Mouse (Mus musculus) retina, postnatal 7 days (tissue): Measurements from ENCODE around the gene Isy1.

Experiments
- DNase-seq: peaks from one replicate; pipeline ENCODE4 v3.0.0-alpha.2; 2012; ENCODE audit warnings: low read depth, low spot score

The Isy1 gene

DNA sequence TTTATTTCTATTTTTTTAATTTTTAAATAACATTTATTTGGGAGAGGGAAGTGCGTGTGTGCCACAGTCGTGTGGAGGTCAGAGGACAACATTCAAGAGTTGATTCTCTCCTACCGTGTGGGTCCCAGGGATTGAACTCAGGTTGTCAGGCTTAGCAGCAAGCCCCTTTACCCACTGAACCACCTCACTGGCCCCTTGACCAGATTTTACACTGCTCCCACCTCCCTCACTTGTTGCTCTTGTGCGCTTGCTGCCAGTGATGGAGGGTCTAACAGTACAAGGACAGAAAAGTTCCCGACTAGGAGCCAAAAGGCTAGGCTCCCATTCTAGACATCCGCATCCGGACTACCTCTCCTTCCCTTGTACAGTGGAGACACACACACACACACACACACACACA lies 33.1 kb downstream of the Isy1 start:
- no peak for DNase-seq

- no peak for DNase-seq
These were observed 33.7 kb downstream of the Isy1 start for GRCm38 (mm10) chr6:87804886-87805285.

GRCm38 (mm10) chr6:87804036-87804435 lies 34.6 kb downstream of the Isy1 start:
- no peak for DNase-seq

DNA sequence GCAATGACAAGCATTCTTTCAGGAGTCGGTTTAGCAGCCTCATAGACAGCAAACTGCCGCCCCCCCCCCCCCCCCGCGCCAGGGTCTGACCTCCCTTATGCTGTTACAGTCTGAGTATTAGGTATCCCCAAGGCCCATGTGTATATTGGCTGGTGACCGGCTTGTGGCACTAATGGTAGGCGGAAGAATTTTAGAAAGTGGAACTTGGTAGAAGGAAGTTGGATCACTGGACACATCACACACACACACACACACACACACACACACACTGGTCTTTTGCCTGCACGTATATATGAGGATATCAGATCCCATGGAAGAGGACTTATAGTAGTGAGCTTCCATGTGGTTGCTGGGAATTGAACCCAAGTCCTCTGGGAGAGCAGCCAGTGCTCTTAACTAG lies 36.1 kb downstream of the Isy1 start:
- no peak for DNase-seq

DNA sequence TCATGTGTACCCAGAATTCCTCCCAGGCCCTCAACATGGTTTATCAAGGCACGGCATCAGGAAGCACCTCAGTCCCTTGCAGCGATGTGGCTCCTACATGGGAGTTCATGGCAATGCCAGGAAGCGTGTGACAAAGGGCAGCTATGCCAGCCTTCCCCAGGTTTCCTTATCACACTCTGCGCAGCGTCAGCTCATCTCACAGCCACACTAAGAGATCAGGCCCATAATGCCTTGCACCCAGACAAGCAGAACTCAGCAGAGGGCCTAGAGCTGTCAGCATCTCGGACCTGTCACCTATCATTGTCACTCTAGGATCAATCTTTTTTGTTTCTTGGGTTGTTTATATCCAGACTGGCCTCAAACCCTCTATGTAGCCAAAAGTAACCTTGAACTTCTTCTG lies 39.0 kb downstream of the Isy1 start:
- no peak for DNase-seq

DNA sequence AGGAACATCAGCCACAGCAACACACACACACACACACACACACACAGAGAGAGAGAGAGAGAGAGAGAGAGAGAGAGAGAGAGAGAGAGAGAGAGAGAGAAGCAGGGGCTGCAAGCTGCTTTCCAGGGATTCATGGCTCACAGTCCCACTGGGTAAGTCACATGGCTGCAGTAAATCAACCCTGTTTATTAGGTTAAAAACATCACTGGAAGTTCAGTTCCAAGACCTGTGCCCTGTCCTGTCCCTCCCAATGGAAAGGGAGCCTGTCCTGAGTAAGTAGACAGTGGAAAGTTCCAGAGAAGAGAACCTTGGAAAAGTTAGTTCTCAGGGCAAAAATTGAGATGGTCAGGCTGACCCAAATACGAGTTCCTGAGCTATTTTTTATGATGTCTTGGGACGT lies 41.3 kb downstream of the Isy1 start:
- DNase-seq: no peak

DNA sequence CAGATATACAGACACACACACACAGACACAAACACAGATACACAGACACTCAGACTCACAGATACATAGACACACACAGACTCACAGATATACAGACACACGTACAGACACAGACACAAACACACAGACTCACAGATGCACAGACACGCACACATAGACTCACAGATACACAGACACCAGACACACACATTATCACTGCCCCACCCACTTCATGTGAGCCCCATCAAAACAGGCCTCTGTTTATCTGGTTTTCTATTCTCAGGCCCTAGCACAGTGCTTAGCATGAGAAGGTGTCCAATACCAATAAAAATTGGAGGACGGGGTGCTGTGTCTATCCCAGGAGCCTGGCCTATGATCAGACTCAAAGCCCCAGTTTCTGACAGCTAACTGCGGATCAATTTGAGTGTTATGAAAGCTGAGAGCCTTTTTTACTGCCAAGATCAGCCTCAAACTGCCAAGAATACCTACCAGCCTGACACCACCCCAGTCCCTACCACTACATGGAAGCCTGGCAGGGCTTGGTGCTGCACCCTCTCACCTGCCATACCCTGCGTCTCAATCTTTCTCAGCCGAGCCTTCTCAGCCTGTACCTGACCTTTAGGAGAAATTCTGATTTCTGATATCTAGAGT lies 42.2 kb downstream of the Isy1 start:
- DNase-seq: no peak

DNA sequence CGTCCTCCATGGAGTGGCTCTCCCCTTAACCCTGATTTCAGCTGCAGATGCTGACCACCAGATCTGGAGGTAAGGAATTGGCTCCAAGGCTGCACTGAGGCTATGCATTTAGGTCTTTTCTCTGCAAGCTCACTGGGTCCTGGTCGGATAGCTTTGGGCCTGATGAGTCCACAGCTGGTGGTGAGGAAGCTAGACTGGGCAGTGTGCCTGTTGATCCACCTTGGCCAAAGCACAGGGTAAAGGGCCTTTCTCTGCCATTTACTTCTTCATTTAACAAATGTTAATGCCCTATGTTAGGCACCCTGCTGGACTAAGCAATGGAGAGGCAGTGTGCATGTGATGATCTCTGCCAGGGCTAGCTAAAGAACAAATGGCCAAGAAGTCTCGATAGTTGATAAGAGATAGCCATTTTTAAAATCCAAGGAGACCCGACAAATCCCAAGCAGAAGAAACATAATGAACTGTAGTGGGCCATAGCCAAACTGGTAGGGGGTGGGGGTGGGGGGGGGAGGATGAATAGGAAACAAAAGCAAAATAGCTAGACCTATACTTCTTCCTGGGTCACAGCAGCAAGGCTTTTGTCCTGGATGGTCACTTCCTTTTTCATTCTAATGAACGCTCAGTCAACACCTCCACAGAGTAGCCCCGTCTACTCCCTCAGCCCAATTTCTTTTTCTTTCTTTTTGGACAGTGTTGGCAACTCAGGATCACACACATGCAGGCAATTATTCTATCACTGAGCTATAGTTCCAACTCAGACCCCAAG lies 43.0 kb downstream of the Isy1 start:
- DNase-seq: no peak

- no peak for DNase-seq
These were observed 44.6 kb downstream of the Isy1 start for GRCm38 (mm10) chr6:87793821-87794510.

DNA sequence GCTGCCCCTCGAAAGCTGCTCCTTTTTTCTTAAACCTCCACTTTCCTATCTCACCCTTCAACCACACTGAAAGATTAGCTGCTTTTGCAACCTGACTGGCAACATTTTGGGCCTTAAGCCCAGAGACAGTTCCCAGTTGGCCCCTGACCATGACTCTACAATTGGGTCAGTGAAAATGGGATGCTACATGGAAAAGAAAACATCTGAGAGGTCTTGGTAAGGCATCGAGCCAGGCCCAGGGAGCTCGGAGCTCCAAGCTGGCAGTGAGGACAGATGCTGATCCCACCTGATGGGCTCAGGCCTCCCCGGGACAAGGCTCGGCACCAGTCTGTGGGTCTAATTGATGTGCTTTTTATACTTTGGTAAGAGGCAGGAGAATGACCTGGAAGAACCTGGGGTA lies 46.8 kb downstream of the Isy1 start:
- DNase-seq: no peak

DNA sequence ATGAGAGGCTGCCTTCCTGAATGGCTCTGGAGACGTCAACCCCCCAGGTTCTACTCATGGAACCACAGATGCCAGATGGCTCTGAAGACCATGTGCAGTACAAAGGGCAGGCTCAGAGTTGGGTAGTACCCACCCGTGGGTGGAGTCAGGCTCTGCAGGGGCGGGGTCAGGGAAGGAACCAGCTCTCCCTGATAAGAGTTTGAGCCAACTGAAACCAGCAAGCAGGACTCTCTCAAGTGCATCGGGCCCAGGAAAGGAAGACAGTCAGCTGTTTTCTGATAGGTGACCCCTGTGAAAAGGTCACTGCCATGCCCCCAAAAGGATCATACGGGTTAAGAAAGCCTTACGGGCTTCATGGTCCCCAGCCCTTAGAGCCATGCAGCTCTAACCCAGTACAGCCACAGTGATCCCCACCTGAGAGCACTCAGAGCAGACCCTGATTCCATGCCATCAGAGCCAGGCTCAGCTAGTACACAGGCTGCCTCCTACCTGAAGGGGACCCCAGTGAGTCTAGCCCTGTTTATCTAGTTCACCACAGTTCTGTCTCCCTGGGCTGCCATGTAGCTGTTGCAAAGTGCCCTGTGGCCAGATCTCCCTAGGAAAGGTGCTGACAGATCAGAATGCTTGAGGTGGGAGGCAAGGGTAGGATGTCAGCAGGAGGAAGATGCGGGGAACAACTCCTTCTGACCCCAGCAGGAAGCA lies 47.7 kb downstream of the Isy1 start:
- DNase-seq: no peak

- no peak for DNase-seq
These were observed 48.8 kb downstream of the Isy1 start for GRCm38 (mm10) chr6:87789791-87790190.

GRCm38 (mm10) chr6:87788896-87789587 lies 49.6 kb downstream of the Isy1 start:
- DNase-seq: peak; percentile 13

DNA sequence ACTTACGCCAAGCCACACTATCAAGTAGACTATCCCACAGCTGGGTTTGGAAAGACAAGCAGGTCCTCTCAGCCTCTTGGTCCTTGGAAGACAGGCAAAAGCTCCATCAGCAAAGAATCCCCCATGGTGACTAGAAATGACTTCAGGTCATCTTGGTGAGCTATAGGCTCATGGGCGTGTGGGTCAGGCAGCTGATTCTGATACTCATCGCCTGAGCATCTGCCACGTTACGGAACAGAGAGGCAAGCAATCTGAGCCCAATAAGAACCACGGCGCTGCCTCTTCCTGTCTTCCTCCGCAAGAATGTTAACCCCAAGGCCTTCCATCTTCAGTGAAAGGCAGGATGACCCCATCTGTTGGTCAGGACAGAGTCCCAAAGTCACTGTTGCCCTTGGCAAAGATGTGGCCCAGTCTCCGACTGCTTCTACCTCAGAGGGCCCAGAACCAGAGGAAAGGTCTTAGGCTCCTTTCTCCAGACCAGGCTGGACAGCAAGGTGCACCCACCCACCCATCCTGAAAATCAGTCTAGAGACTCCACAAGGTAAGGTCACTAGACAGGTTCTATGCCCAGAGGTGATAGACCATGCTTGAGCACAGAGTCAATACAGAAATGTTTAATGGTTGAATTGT lies 50.2 kb downstream of the Isy1 start:
- no peak for DNase-seq

GRCm38 (mm10) chr6:87787108-87787890 lies 51.3 kb downstream of the Isy1 start:
- no peak for DNase-seq

- DNase-seq: no peak
These were observed 52.0 kb downstream of the Isy1 start for GRCm38 (mm10) chr6:87786621-87787020.

- no peak for DNase-seq
These were observed 54.6 kb downstream of the Isy1 start for GRCm38 (mm10) chr6:87784033-87784432.

DNA sequence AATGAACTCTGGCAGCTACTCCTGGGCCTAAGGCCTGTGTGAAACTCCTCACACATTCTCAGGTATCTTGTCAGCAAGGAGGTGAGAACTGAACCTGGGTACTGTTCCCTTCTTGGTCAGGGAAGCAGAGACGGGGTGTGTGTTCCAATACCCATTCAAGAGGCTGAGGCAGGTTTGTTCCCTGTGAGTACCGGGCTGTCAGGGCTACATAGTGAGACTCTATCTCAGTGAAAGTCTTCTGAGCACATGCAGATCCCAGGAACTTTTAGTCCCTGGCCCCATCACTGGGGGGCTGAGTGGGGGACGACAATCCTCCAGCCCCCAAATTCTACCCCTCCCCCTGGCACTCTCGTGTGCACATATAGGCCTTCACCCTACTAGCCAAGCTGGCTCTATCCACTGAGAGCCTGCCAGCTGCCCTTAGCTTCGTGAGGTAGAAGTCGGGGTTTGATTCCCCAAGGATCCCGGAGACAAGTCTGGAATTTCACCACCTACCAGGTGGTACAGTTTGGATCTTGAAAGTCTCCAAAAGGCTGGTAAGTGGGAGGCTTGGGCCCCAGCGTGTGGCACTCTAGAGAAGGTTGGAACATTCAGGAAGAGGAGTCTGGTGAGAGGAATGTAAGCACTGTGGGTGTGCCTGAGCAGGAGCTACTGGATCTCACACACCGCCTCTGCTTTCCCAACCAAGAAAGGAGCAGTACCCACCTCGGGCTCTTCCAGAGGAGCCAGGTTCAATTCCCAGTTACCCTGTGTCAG lies 57.9 kb downstream of the Isy1 start:
- no peak for DNase-seq
